Comparison of ENCODE assay signal across 8 mouse cellular contexts in genomic region chr17:4945871-4946331, GRCm38 (mm10). TPM values are rescaled to one million over a fixed set of nuclear protein-coding genes. Genes with fewer than 3 reads are reported as not detected.
DNase-seq lines count a peak whose midpoint lies in the region; ATAC-seq and TF ChIP-seq lines count a peak whose summit lies in the region.

No protein-coding gene starts in this region.

- peaks cover 39% of the 10 kb centered on the region for H3K27me3 ChIP-seq in forebrain, embryonic 12.5 days
- no peaks in the 10 kb centered on the region for H3K27me3 ChIP-seq in heart, postnatal 0 days (ENCODE audit: control insufficient read depth, insufficient read depth, low read length)
- H3K27me3 ChIP-seq in megakaryocyte, embryonic 14.5 days (replicated peaks): peaks cover 9% of the 10 kb centered on the region
- no peaks in the 10 kb centered on the region for H3K27me3 ChIP-seq in stomach, embryonic 15.5 days (replicated peaks)

- peaks cover 23% of the 10 kb centered on the region for H3K4me1 ChIP-seq in forebrain, embryonic 12.5 days
- H3K4me1 ChIP-seq in heart, postnatal 0 days (ENCODE audit: control insufficient read depth, insufficient read depth): peaks cover 9% of the 10 kb centered on the region
- H3K4me1 ChIP-seq in megakaryocyte, embryonic 14.5 days: peaks cover 17% of the 10 kb centered on the region
- peaks cover 26% of the 10 kb centered on the region for H3K4me1 ChIP-seq in stomach, embryonic 15.5 days

- no peak for TF ChIP-seq CTCF in brain, embryonic 14.5 days (IDR thresholded peaks at IDR 0.05; ENCODE audit: borderline replicate concordance, extremely low read depth, insufficient read depth, insufficient read length)
- TF ChIP-seq CTCF in heart, postnatal 0 days (IDR thresholded peaks at IDR 0.05; ENCODE audit: low read depth): peak; percentile 6; the same call in 1 of the 2 replicates

- no peaks in the 10 kb centered on the region for H3K36me3 ChIP-seq in forebrain, embryonic 12.5 days (replicated peaks)
- no peaks in the 10 kb centered on the region for H3K36me3 ChIP-seq in heart, postnatal 0 days (replicated peaks; ENCODE audit: control insufficient read depth, insufficient read depth, low read length)
- no peaks in the 10 kb centered on the region for H3K36me3 ChIP-seq in megakaryocyte, embryonic 14.5 days (replicated peaks; ENCODE audit: low read length)
- no peaks in the 10 kb centered on the region for H3K36me3 ChIP-seq in stomach, embryonic 15.5 days

- TF ChIP-seq POLR2A in brain, embryonic 14.5 days (IDR thresholded peaks at IDR 0.05; ENCODE audit: borderline replicate concordance, extremely low read depth, insufficient read depth, insufficient read length, poor library complexity, severe bottlenecking): no peak

- DNase-seq in B cell, adult 2 months: peak; percentile 48 to 57
- peak; percentile 70 for DNase-seq in brain, embryonic 14.5 days (ENCODE audit: low read depth)
- peak; percentile 52 for DNase-seq in heart, postnatal 0 days (ENCODE audit: low spot score)
- peak; percentile 78 for DNase-seq in kidney, postnatal 10 days
- DNase-seq in c-Kit-positive CD71-positive TER-119-positive erythroid progenitor cells, embryonic 14.5 days (ENCODE audit: low spot score): no peak

- ATAC-seq in forebrain, embryonic 12.5 days (ENCODE audit: low FRiP score): no peak
- ATAC-seq in heart, postnatal 0 days (ENCODE audit: insufficient read depth, low read depth): peak; percentile 85
- peak; percentile 80 for ATAC-seq in stomach, embryonic 15.5 days (ENCODE audit: insufficient read depth, low FRiP score, low read depth)

- no peaks in the 10 kb centered on the region for H3K9me3 ChIP-seq in forebrain, embryonic 12.5 days
- H3K9me3 ChIP-seq in heart, postnatal 0 days (replicated peaks; ENCODE audit: control insufficient read depth, low read length): no peaks in the 10 kb centered on the region
- no peaks in the 10 kb centered on the region for H3K9me3 ChIP-seq in megakaryocyte, embryonic 14.5 days
- no peaks in the 10 kb centered on the region for H3K9me3 ChIP-seq in stomach, embryonic 15.5 days

- no peak overlapping the region for H3K27ac ChIP-seq in forebrain, embryonic 12.5 days
- H3K27ac ChIP-seq in heart, postnatal 0 days (ENCODE audit: low read depth): peak overlapping the region; percentile 30
- H3K27ac ChIP-seq in stomach, embryonic 15.5 days: peak overlapping the region; percentile 74

- no peak overlapping the region for H3K9ac ChIP-seq in forebrain, embryonic 12.5 days
- H3K9ac ChIP-seq in heart, postnatal 0 days (replicated peaks; ENCODE audit: low read depth, low read length): no peak overlapping the region; the same call in 1 of the 2 replicates
- H3K9ac ChIP-seq in stomach, embryonic 15.5 days: no peak overlapping the region; the same call in 1 of the 2 replicates

- WGBS in forebrain, embryonic 12.5 days: 25% methylated on average over 11 of the region's 11 CpGs
- 17% methylated on average over 11 of the region's 11 CpGs for whole genome bisulfite sequencing in heart, postnatal 0 days
- 25% methylated on average over 11 of the region's 11 CpGs for WGBS in stomach, embryonic 15.5 days

- H3K4me2 ChIP-seq in forebrain, embryonic 12.5 days: peak overlapping the region; percentile 27; the same call in 1 of the 2 replicates
- H3K4me2 ChIP-seq in heart, postnatal 0 days (ENCODE audit: low read depth, low read length): peak overlapping the region; percentile 55
- peak overlapping the region; percentile 44 for H3K4me2 ChIP-seq in stomach, embryonic 15.5 days

- H3K4me3 ChIP-seq in forebrain, embryonic 12.5 days (replicated peaks): no peak overlapping the region
- H3K4me3 ChIP-seq in heart, postnatal 0 days (ENCODE audit: low read depth, low read length): peak overlapping the region; percentile 18
- H3K4me3 ChIP-seq in megakaryocyte, embryonic 14.5 days (replicated peaks): peak overlapping the region; percentile 89
- 0 out of 2 replicates have a peak overlapping the region, but pooled peaks have one; percentile 1 for H3K4me3 ChIP-seq in stomach, embryonic 15.5 days (replicated peaks)

- no peak for TF ChIP-seq EP300 in heart, postnatal 0 days (IDR thresholded peaks at IDR 0.05; ENCODE audit: low read depth)

RNA-seq across cellular contexts. Expression of gene Arid1b, which starts 48.2 kb away (rescaled TPM):
- polyA plus RNA-seq in brain, embryonic 14.5 days (2012; rRNA removed): 22.0 and 41.6 TPM in 2 replicates
- 17.4 and 17.7 TPM in 2 replicates for polyA plus RNA-seq in forebrain, embryonic 12.5 days (2016; fragmentation: Nextera tagmentation; extraction: Ambion mirVana)
- 26.8 and 27.3 TPM in 2 replicates for total RNA-seq in heart, postnatal 0 days (2014; rRNA removed; ENCODE audit: low replicate concordance)
- polyA plus RNA-seq in heart, postnatal 0 days (2015; fragmentation: Nextera tagmentation; extraction: Ambion mirVana): 4.1 and 4.4 TPM in 2 replicates
- polyA plus RNA-seq in megakaryocyte, embryonic 14.5 days (2012; ENCODE audit: insufficient read depth, low replicate concordance): 13.3 and 27.6 TPM in 2 replicates
- polyA plus RNA-seq in stomach, embryonic 15.5 days (2015; fragmentation: Nextera tagmentation; extraction: Ambion mirVana): 11.2 and 11.4 TPM in 2 replicates
